Mouse (Mus musculus) heart, adult 2 months (tissue): Measurements from ENCODE around the gene Igf2bp3. TPM values are rescaled to one million over a fixed set of nuclear protein-coding genes. Genes with fewer than 3 reads are reported as not detected.

Source experiments
- DNase-seq, 2 experiments: peaks; one replicate each; pipeline ENCODE4 v3.0.0; 2021
- H3K27ac ChIP-seq: fragments of 200-600 bp; 2 replicates; pipeline ENCODE4 v1.8.1; 2022
- H3K27me3 ChIP-seq: fragments of 200-500 bp; 2 replicates; pipeline ENCODE4 v1.6.1; 2012; ENCODE audit warnings: mild to moderate bottlenecking, low read length, inconsistent platforms, mixed read lengths; ENCODE audit not compliant: control insufficient read depth, insufficient read depth
- H3K36me3 ChIP-seq: fragments of 200-500 bp; 2 replicates; pipeline ENCODE4 v1.6.1; 2012; ENCODE audit warnings: low read length, inconsistent platforms; ENCODE audit not compliant: control insufficient read depth, insufficient read depth
- H3K4me1 ChIP-seq: fragments of 200-500 bp; 2 replicates; pipeline ENCODE4 v1.6.1; 2011; ENCODE audit warnings: low read length; ENCODE audit not compliant: control insufficient read depth, insufficient read depth
- H3K4me3 ChIP-seq: fragments of 200-600 bp; 2 replicates; pipeline ENCODE4 v1.8.1; 2022
- H3K79me2 ChIP-seq: fragments of 200-500 bp; replicated peaks from 2 replicates; pipeline ENCODE4 v1.6.1; 2012; ENCODE audit warnings: mild to moderate bottlenecking, inconsistent platforms, low read length, moderate library complexity, mixed read lengths; ENCODE audit not compliant: control insufficient read depth, insufficient read depth
- H3K9ac ChIP-seq: fragments of 200-500 bp; 2 replicates; pipeline ENCODE4 v1.6.1; 2012; ENCODE audit warnings: low read depth, mild to moderate bottlenecking, control low read depth, inconsistent platforms, low read length, mixed read lengths
- CTCF ChIP-seq: fragments of 200-600 bp; IDR thresholded peaks from 2 replicates; pipeline ENCODE4 v1.8.1; 2022; ENCODE audit warnings: antibody characterized with exemption, mild to moderate bottlenecking, moderate library complexity
- EP300 ChIP-seq: fragments of 200-500 bp; IDR thresholded peaks from 2 replicates; pipeline ENCODE4 v1.6.1; 2011; ENCODE audit warnings: low read depth, low read length, control low read depth; ENCODE audit not compliant: insufficient read depth
- POLR2A ChIP-seq: fragments of 200-500 bp; IDR thresholded peaks from 2 replicates; pipeline ENCODE4 v1.6.1; 2011; ENCODE audit warnings: mild to moderate bottlenecking, low read depth, low read length, control low read depth; ENCODE audit not compliant: insufficient read depth
- WGBS: fragments of 180-500 bp; shearing (Covaris S2); methylation state at CpG from one replicate; pipeline ENCODE4 v1.1.7; 2018; 5-methylcytosine and 5-hydroxymethylcytosine counted together
- intact Hi-C: fragments of 180-260 bp; cut with DNase I; formaldehyde crosslinking; loops from one replicate; pipeline ENCODE4 v1.15.1; 2025
- polyA plus RNA-seq: library from polyadenylated mRNA; depleted of rRNA; stranded (reverse); fragments of >200 nt; gene quantifications from 2 replicates; pipeline ENCODE4 v1.2.3, GENCODE M21; 2012
- total RNA-seq, 2 experiments: library from RNA; stranded (reverse); gene quantifications; 2 replicates each; pipeline ENCODE4 v1.2.3; 2021

Igf2bp3 gene
- total and polyA plus RNA-seq, 3 experiments: not detected

- Histone ChIP-seq H3K4me1 (peaks cover 1% of the 10 kb centered on the region; the same call in 1 of the 2 replicates), H3K4me3 (no peak overlapping the region; the same call in 1 of the 2 replicates), H3K79me2 (no peaks in the 10 kb centered on the region), H3K27ac (no peak overlapping the region), H3K36me3 (no peaks in the 10 kb centered on the region), H3K27me3 (peaks cover 45% of the 10 kb centered on the region), H3K9ac (no peak overlapping the region)
- intact Hi-C loops: loop anchor here (2.0 kb wide), 4 partner anchors 45 to 1961 kb away; no protein-coding TSS in a partner anchor
- peak; percentile 65 to 70 for DNase-seq
- 2% methylated on average over 56 of the region's 56 CpGs for WGBS
- TF ChIP-seq EP300 (no peak), CTCF (no peak), POLR2A (no peak)
These were observed 3.0 kb upstream of the Igf2bp3 start for GRCm38 (mm10) chr6:49217581-49218274.

GRCm38 (mm10) chr6:49216811-49217542 is 2.2 kb upstream of the Igf2bp3 start:
- no peak overlapping the region for H3K9ac ChIP-seq
- 21% methylated on average over 11 of the region's 11 CpGs for WGBS
- TF ChIP-seq EP300 (no peak), CTCF (no peak), POLR2A (no peak)
- H3K36me3 ChIP-seq: no peaks in the 10 kb centered on the region
- H3K79me2 ChIP-seq: no peaks in the 10 kb centered on the region
- no peak overlapping the region for H3K27ac ChIP-seq
- no peak overlapping the region for H3K4me3 ChIP-seq
- DNase-seq: no peak
- intact Hi-C loops: loop anchor here (2.0 kb wide), 4 partner anchors 46 to 1962 kb away; no protein-coding TSS in a partner anchor
- H3K4me1 ChIP-seq: peaks cover 1% of the 10 kb centered on the region; the same call in 1 of the 2 replicates
- H3K27me3 ChIP-seq: peaks cover 43% of the 10 kb centered on the region

- WGBS: 19% methylated on average over 14 of the region's 14 CpGs
- Histone ChIP-seq H3K4me1 (peaks cover 1% of the 10 kb centered on the region; the same call in 1 of the 2 replicates), H3K27me3 (peaks cover 39% of the 10 kb centered on the region), H3K36me3 (no peaks in the 10 kb centered on the region), H3K9ac (no peak overlapping the region), H3K79me2 (no peaks in the 10 kb centered on the region), H3K27ac (no peak overlapping the region), H3K4me3 (no peak overlapping the region)
- intact Hi-C loops: loop anchor here (2.0 kb wide), 4 partner anchors 47 to 1963 kb away; no protein-coding TSS in a partner anchor
- peak; percentile 11 to 48 for DNase-seq
- TF ChIP-seq EP300: no peak
- TF ChIP-seq POLR2A: no peak
- TF ChIP-seq CTCF: no peak
These were observed 1.2 kb upstream of the Igf2bp3 start for GRCm38 (mm10) chr6:49215748-49216585.

DNA sequence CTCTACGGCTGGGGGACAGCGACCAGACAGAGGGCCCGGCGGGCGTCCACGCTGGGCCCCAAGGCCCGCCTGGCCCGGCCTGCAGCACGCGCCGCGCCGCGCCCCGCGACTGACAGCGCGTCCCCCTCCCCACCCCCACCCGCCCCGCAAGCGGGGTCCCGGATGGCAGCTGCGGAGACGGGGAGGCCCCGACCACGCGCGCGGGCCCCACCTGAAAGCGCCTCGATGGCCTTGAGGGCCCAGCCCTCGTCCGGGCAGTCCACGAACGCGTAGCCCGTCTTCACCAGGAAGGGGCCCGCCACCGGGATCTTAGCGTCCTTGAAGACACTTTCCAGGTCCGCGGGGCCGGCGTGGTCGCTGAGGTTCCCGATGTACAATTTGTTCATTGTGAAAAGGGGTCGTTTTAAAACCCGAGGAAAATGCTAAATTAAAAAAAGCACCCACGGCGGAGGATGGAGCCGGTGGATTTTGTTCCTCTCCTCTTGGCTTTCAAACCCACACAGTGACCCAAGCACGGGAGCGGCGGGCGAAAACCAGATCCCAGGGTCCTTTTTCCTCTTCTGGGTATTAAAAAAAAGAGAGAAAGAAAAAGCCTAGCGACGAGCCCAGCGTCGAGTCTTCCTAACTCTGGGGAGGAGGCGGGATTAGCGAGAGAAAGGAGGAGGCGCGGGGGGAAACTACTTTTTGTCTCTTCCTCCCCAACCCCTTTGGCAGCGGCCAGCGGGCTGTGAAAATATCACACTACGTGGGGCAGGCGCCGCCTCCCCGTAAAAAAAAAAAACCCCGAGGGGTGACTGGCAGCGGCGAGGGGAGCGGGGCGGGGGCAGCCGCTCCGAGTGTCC is 450 bp downstream of the Igf2bp3 start:
- Histone ChIP-seq H3K36me3 (no peaks in the 10 kb centered on the region), H3K4me3 (peak overlapping the region; percentile 42), H3K27me3 (peaks cover 35% of the 10 kb centered on the region), H3K4me1 (peaks cover 1% of the 10 kb centered on the region), H3K27ac (no peak overlapping the region), H3K9ac (peak overlapping the region; percentile 60), H3K79me2 (no peaks in the 10 kb centered on the region)
- intact Hi-C loops: no loop called here
- TF ChIP-seq POLR2A (no peak), CTCF (no peak), EP300 (no peak)
- WGBS: under 1% methylated on average over 74 of the region's 76 CpGs
- peak; percentile 40 to 57 for DNase-seq

- TF ChIP-seq POLR2A (no peak), CTCF (no peak), EP300 (no peak)
- H3K27ac ChIP-seq: no peak overlapping the region
- DNase-seq: peak in 1 of 2 experiments; percentile 34
- peak overlapping the region; percentile 42 for H3K4me3 ChIP-seq
- H3K36me3 ChIP-seq: no peaks in the 10 kb centered on the region
- 3% methylated on average over 49 of the region's 50 CpGs for WGBS
- H3K27me3 ChIP-seq: peaks cover 35% of the 10 kb centered on the region
- no peaks in the 10 kb centered on the region for H3K79me2 ChIP-seq
- H3K9ac ChIP-seq: peak overlapping the region; percentile 60
- H3K4me1 ChIP-seq: peaks cover 1% of the 10 kb centered on the region
- intact Hi-C loops: no loop called here
These were observed 1.1 kb downstream of the Igf2bp3 start for GRCm38 (mm10) chr6:49213581-49214085.
